Comparison of ENCODE assay signal across 8 mouse cellular contexts in genomic region chr6:50412174-50412573, GRCm38 (mm10). TPM values are rescaled to one million over a fixed set of nuclear protein-coding genes. Genes with fewer than 3 reads are reported as not detected.
DNase-seq lines count a peak whose midpoint lies in the region; ATAC-seq and TF ChIP-seq lines count a peak whose summit lies in the region.
"Had no signal": no experiment of that assay in that cellular context is flagged by ENCODE, and none has a peak within 500 bp of the region (broad histone marks: within the 10 kb centered on the region; RNA-seq: fewer than 3 reads in every experiment).

No protein-coding gene starts in this region.

- intact Hi-C loops in left cerebral cortex, postnatal 4 days (cut with DNase I), result no loop called here

- H3K4me3 ChIP-seq in lung, postnatal 0 days (ENCODE audit: low read depth, low read length), result no peak overlapping the region

- no peak overlapping the region for H3K27ac ChIP-seq in lung, postnatal 0 days (ENCODE audit: low read length)
- H3K27ac ChIP-seq: macrophage had no signal

- H3K4me1 ChIP-seq in lung, postnatal 0 days (ENCODE audit: insufficient read depth, low read depth, low read length), result no peaks in the 10 kb centered on the region

- no peaks in the 10 kb centered on the region for H3K27me3 ChIP-seq in lung, postnatal 0 days (replicated peaks; ENCODE audit: insufficient read depth, low read length)

- DNase-seq in lung, postnatal 0 days (ENCODE audit: low spot score), result peak; percentile 11
- no peak for DNase-seq in lung, postnatal 4 days
- DNase-seq in cerebellum, adult 8-10 months, result peak; percentile 43
- DNase-seq in frontal cortex, postnatal 36 days (ENCODE audit: low spot score in 2 of 2), result peak; percentile 61 to 73
- DNase-seq in left cerebral cortex, postnatal 4 days, result peak; percentile 46
- DNase-seq in embryo, embryonic 9.5 days (ENCODE audit: extremely low spot score), result no peak
- DNase-seq in kidney, postnatal 14 days, result no peak

- TF ChIP-seq CTCF in lung, postnatal 0 days (IDR thresholded peaks at IDR 0.05), result no peak

- H3K9ac ChIP-seq in lung, postnatal 0 days (replicated peaks; ENCODE audit: low read depth), result no peak overlapping the region

- no peak overlapping the region for H3K4me2 ChIP-seq in lung, postnatal 0 days (replicated peaks; ENCODE audit: low read depth, low read length)

- ATAC-seq in lung, postnatal 0 days, result no peak

- no peak for TF ChIP-seq EP300 in lung, postnatal 0 days (IDR thresholded peaks at IDR 0.05)

- H3K9me3 ChIP-seq in lung, postnatal 0 days (ENCODE audit: low read length), result no peaks in the 10 kb centered on the region

- no peaks in the 10 kb centered on the region for H3K36me3 ChIP-seq in lung, postnatal 0 days (ENCODE audit: insufficient read depth, low read length)

- WGBS in lung, postnatal 0 days, result 20% methylated on average over 4 of the region's 4 CpGs

RNA-seq across cellular contexts. Expression of gene Osbpl3, which starts 43.8 kb away (rescaled TPM):
- polyA plus RNA-seq in lung, postnatal 0 days (2015; fragmentation: Nextera tagmentation; extraction: Ambion mirVana), result 4.7 TPM in 2 replicates
- 10 to 100 TPM; 22.4 to 25.3 TPM for total RNA-seq in left cerebral cortex, postnatal 4 days (2021)

Comparison
In these comparisons a context has a peak if more than half of its experiments do, and no peak if none do; other contexts are left out.
1. DNase-seq: peak in lung, postnatal 0 days (single experiment), cerebellum, adult 8-10 months (single experiment), frontal cortex, postnatal 36 days (2 of 2) and left cerebral cortex, postnatal 4 days (single experiment); none in lung, postnatal 4 days (0 of 2), embryo, embryonic 9.5 days (single experiment) and kidney, postnatal 14 days (single experiment).